Mouse (Mus musculus): ENCODE data around the gene Arhgap31.

Arhgap31 gene

GRCm38 (mm10) chr16:38549479-38550396, 163.3 kb downstream of the Arhgap31 start, which contains the start of gene Poglut1:
Poglut1 (minus strand) TSS chr16:38550258.
- DNase-seq (ENCODE audit: extremely low spot score, low spot score) = peak; percentile 82
